Mouse (Mus musculus): ENCODE results near the gene Stx8. TPM values are rescaled to one million over a fixed set of nuclear protein-coding genes. Genes with fewer than 3 reads are reported as not detected.

The Stx8 gene
- 46.4 TPM for polyA plus RNA-seq (2015; fragmentation: Illumina TruSeq; extraction: RNeasy Lipid Tissue Mini Kit (QIAGEN cat#74804); ENCODE audit: low read depth, low replicate concordance)

GRCm38 (mm10) chr11:67965905-67966878 lies at the start of gene Stx8:
TSS of gene Stx8 (plus strand) at chr11:67966193.

GRCm38 (mm10) chr11:67921827-67922754 lies 43.9 kb upstream of the Stx8 start, which contains the start of gene Usp43:
TSS of gene Usp43 (minus strand) at chr11:67922153.

GRCm38 (mm10) chr11:67965242-67965883 lies 630 bp upstream of the Stx8 start, which contains the start of gene Cfap52:
TSS of gene Cfap52 (minus strand) at chr11:67965651.

Other genes with a start within 250 kb of the Stx8 start
- 1.4 TPM for gene Glp2r, start 195.0 kb upstream of the Stx8 start, polyA plus RNA-seq (2015; fragmentation: Illumina TruSeq; extraction: RNeasy Lipid Tissue Mini Kit (QIAGEN cat#74804); ENCODE audit: low read depth, low replicate concordance)
- not detected for gene Gsg1l2, start 191.6 kb upstream of the Stx8 start, polyA plus RNA-seq (2015; fragmentation: Illumina TruSeq; extraction: RNeasy Lipid Tissue Mini Kit (QIAGEN cat#74804); ENCODE audit: low read depth, low replicate concordance)
- not detected for gene Dhrs7c, start 168.0 kb upstream of the Stx8 start, polyA plus RNA-seq (2015; fragmentation: Illumina TruSeq; extraction: RNeasy Lipid Tissue Mini Kit (QIAGEN cat#74804); ENCODE audit: low read depth, low replicate concordance)
- 2.0 TPM for gene Usp43, start 44.0 kb upstream of the Stx8 start, polyA plus RNA-seq (2015; fragmentation: Illumina TruSeq; extraction: RNeasy Lipid Tissue Mini Kit (QIAGEN cat#74804); ENCODE audit: low read depth, low replicate concordance)
- 2.5 TPM for gene Cfap52, start 542 bp upstream of the Stx8 start, polyA plus RNA-seq (2015; fragmentation: Illumina TruSeq; extraction: RNeasy Lipid Tissue Mini Kit (QIAGEN cat#74804); ENCODE audit: low read depth, low replicate concordance)

All from brain, adult 10 weeks (tissue).